Mouse (Mus musculus): Measurements from ENCODE around the gene Gnb1l. TPM values are rescaled to one million over a fixed set of nuclear protein-coding genes. Genes with fewer than 3 reads are reported as not detected.

Gene Gnb1l
- polyA plus RNA-seq, 1 experiment from 2014 or later, result 19.4 TPM

- Histone ChIP-seq H3K4me2 (no peak overlapping the region), H3K9me3 (no peaks in the 10 kb centered on the region), H3K27ac (no peak overlapping the region), H3K27me3 (no peaks in the 10 kb centered on the region), H3K4me1 (replicated peaks) (peaks cover 23% of the 10 kb centered on the region), H3K9ac (replicated peaks) (no peak overlapping the region), H3K4me3 (replicated peaks) (no peak overlapping the region), H3K36me3 (no peaks in the 10 kb centered on the region)
- no peak for ATAC-seq (ENCODE audit: insufficient number of reproducible peaks, insufficient read depth, low FRiP score, low TSS enrichment, low read depth)
- 91% methylated on average over 3 of the region's 3 CpGs for WGBS
Observed at GRCm38 (mm10) chr16:18482431-18482830, 16.1 kb upstream of the Gnb1l start.

DNA sequence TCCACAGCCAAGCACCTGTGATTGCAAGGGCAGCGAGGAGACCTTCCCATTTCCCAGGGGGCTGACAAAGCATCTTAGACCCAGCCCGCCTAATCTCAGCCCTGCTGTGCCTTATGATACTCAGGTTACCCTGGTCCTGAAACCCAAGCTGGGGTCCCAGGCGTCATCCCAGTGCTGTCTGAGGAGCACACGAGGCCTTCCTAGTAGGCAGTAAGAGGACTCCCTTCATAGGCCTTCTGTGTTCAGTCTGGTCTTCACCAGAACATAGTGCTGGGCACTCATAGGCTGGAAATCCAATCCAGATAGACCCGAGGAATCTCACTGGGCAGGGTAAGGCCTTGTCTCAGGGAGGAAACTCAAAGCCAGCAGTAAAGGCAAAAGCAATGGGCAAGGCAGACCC, 14.7 kb upstream of the Gnb1l start:
- 75% methylated on average over 5 of the region's 5 CpGs for WGBS
- Histone ChIP-seq H3K4me3 (replicated peaks) (no peak overlapping the region), H3K4me1 (replicated peaks) (peaks cover 23% of the 10 kb centered on the region), H3K27ac (no peak overlapping the region), H3K9ac (replicated peaks) (no peak overlapping the region), H3K36me3 (no peaks in the 10 kb centered on the region), H3K27me3 (no peaks in the 10 kb centered on the region), H3K9me3 (no peaks in the 10 kb centered on the region), H3K4me2 (no peak overlapping the region)
- ATAC-seq (ENCODE audit: insufficient number of reproducible peaks, insufficient read depth, low FRiP score, low TSS enrichment, low read depth), result no peak

- 54% methylated on average over 4 of the region's 4 CpGs for WGBS
Observed at GRCm38 (mm10) chr16:18484386-18484785, 14.1 kb upstream of the Gnb1l start.

DNA sequence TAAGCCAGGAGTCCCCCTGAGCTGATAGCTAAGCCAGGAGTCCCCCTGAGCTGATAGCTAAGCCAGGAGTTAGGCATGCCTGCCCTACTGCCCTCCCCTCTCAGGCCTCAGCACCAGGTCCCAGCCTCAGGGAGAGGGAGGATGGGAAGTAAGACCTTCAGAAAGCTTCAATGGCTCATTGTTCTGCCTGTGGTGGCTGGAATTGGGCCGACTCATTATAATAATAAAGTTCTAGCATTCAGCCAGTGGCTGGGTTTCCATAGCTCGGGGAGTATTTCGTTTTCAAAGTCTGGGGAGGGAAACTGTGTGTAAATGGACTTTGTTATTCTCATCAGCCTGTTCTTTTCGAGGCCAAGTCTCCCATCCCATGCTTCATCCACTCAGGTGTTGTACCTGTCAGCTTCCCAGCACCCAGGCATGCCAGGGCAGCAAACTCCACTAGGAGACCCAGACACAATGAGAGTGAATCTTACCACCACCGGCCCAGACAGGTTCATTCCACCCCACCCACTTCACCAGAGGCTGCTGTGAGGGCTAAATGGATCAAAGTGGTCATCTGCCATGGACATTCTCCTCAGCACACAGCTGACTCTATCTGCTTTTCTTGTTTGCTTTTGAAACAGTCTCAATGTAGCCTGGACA, 13.6 kb upstream of the Gnb1l start:
- Histone ChIP-seq H3K9ac (replicated peaks) (no peak overlapping the region), H3K4me1 (replicated peaks) (peaks cover 19% of the 10 kb centered on the region), H3K4me2 (no peak overlapping the region), H3K27me3 (no peaks in the 10 kb centered on the region), H3K9me3 (no peaks in the 10 kb centered on the region), H3K4me3 (replicated peaks) (no peak overlapping the region), H3K36me3 (no peaks in the 10 kb centered on the region), H3K27ac (peak overlapping the region; percentile 47)
- ATAC-seq (ENCODE audit: insufficient number of reproducible peaks, insufficient read depth, low FRiP score, low TSS enrichment, low read depth), result no peak
- WGBS, result 65% methylated on average over 5 of the region's 5 CpGs

More at GRCm38 (mm10) chr16:18484386-18484785, 14.1 kb upstream of the Gnb1l start:
- H3K27ac ChIP-seq, result peak overlapping the region; percentile 47
- H3K36me3 ChIP-seq, result no peaks in the 10 kb centered on the region
- ATAC-seq (ENCODE audit: insufficient number of reproducible peaks, insufficient read depth, low FRiP score, low TSS enrichment, low read depth), result no peak
- H3K4me2 ChIP-seq, result no peak overlapping the region
- H3K27me3 ChIP-seq, result no peaks in the 10 kb centered on the region
- H3K9me3 ChIP-seq, result no peaks in the 10 kb centered on the region
- H3K9ac ChIP-seq (replicated peaks), result no peak overlapping the region
- no peak overlapping the region for H3K4me3 ChIP-seq (replicated peaks)
- H3K4me1 ChIP-seq (replicated peaks), result peaks cover 23% of the 10 kb centered on the region

DNA sequence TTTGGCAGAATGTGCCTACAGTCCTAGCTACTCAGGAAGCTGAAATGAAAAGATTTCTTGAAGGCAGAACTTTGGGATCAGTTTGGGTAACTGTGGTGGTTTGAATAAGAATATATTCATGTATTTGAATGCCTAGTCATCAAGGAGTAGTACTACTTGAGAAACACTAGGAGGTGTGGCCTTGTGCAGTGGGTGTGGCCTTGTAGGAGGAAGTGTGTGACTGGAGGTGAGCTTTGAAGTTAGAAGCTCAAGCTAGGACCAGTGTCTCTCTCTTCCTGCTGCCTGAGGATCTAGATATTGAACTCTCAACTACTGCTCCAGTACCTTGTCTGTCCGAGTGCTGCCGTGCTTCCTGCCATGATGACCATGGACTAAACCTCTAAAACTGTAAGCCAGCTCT, 12.4 kb upstream of the Gnb1l start:
- ATAC-seq (ENCODE audit: insufficient number of reproducible peaks, insufficient read depth, low FRiP score, low TSS enrichment, low read depth), result no peak
- WGBS, result 81% methylated on average over 2 of the region's 2 CpGs

DNA sequence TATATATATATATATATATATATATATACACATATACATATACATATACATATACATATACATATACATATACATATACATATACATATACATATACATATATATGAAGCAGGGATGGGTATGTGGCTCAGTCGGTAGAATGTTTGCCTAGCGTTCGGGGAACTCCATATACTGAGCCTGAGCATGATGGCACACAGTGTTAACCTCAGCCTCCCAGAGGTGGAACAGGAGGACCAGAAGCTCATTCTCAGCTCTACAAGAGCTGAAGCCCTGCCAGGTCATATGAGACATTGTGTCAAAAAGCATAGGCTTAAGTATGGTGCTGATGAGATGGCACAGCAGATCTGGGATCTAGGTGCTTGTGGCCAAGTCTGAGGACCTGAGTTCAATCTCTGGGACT, 8.2 kb upstream of the Gnb1l start:
- 98% methylated on average over 3 of the region's 3 CpGs for WGBS
- H3K4me2 ChIP-seq, result no peak overlapping the region
- H3K9ac ChIP-seq (replicated peaks), result no peak overlapping the region
- no peaks in the 10 kb centered on the region for H3K27me3 ChIP-seq
- H3K9me3 ChIP-seq, result no peaks in the 10 kb centered on the region
- no peak for ATAC-seq (ENCODE audit: insufficient number of reproducible peaks, insufficient read depth, low FRiP score, low TSS enrichment, low read depth)
- H3K27ac ChIP-seq, result no peak overlapping the region
- no peaks in the 10 kb centered on the region for H3K4me1 ChIP-seq (replicated peaks)
- no peaks in the 10 kb centered on the region for H3K36me3 ChIP-seq
- H3K4me3 ChIP-seq (replicated peaks), result no peak overlapping the region

More for the DNA sequence above, 12.4 kb upstream of the Gnb1l start:
- Histone ChIP-seq H3K27me3 (no peaks in the 10 kb centered on the region), H3K9me3 (no peaks in the 10 kb centered on the region), H3K4me3 (replicated peaks) (no peak overlapping the region), H3K27ac (no peak overlapping the region), H3K36me3 (no peaks in the 10 kb centered on the region), H3K4me1 (replicated peaks) (peaks cover 17% of the 10 kb centered on the region), H3K4me2 (no peak overlapping the region), H3K9ac (replicated peaks) (no peak overlapping the region)

GRCm38 (mm10) chr16:18490894-18491293, 7.6 kb upstream of the Gnb1l start:
- H3K4me2 ChIP-seq, result no peak overlapping the region
- 66% methylated on average over 1 of the region's 1 CpGs for WGBS
- no peaks in the 10 kb centered on the region for H3K27me3 ChIP-seq
- H3K4me1 ChIP-seq (replicated peaks), result no peaks in the 10 kb centered on the region
- no peak overlapping the region for H3K4me3 ChIP-seq (replicated peaks)
- H3K9me3 ChIP-seq, result no peaks in the 10 kb centered on the region
- ATAC-seq (ENCODE audit: insufficient number of reproducible peaks, insufficient read depth, low FRiP score, low TSS enrichment, low read depth), result no peak; the same call in 1 of the 2 replicates
- H3K36me3 ChIP-seq, result no peaks in the 10 kb centered on the region
- no peak overlapping the region for H3K9ac ChIP-seq (replicated peaks)
- no peak overlapping the region for H3K27ac ChIP-seq

DNA sequence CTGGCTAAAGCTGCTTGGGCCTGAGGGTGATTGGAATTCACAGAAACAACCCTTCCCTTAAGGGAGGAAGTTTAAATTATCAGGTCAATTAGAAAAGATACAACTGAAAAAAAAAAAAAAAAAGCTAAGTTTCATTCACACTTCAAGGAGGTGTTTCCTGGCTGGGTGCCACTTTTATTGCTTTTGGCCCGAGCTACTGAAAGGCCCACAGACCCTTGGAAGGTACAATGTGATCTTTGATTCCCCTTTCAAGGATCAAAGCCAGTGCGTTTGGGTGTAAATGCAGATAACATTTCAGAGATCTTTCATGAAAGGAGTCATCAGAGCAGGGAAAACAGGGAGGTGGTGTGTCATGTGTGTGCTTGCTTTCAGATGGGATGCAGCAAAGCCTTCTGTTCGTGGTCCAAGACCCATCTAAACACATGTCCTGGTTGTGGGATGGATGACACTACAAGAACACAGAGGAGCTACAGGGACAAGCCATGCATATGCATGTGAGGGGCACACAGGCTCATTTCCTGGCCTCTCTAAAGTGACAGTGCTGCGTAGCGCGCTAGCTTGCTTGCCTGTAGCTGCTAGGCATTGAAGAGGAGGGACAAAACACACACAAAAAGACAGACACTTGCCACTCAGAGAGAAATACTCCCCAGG, 523 bp upstream of the Gnb1l start:
- H3K4me1 ChIP-seq (replicated peaks), result peaks cover 20% of the 10 kb centered on the region
- H3K4me2 ChIP-seq, result peak overlapping the region; percentile 88
- H3K36me3 ChIP-seq, result peaks cover 23% of the 10 kb centered on the region
- 7% methylated on average over 6 of the region's 6 CpGs for WGBS
- H3K9me3 ChIP-seq, result no peaks in the 10 kb centered on the region
- peak overlapping the region; percentile 90 for H3K27ac ChIP-seq
- peak; percentile 53; the same call in 1 of the 2 replicates for ATAC-seq (ENCODE audit: insufficient number of reproducible peaks, insufficient read depth, low FRiP score, low TSS enrichment, low read depth)
- H3K27me3 ChIP-seq, result no peaks in the 10 kb centered on the region
- peak overlapping the region; percentile 76 for H3K4me3 ChIP-seq (replicated peaks)
- peak overlapping the region; percentile 74 for H3K9ac ChIP-seq (replicated peaks)

DNA sequence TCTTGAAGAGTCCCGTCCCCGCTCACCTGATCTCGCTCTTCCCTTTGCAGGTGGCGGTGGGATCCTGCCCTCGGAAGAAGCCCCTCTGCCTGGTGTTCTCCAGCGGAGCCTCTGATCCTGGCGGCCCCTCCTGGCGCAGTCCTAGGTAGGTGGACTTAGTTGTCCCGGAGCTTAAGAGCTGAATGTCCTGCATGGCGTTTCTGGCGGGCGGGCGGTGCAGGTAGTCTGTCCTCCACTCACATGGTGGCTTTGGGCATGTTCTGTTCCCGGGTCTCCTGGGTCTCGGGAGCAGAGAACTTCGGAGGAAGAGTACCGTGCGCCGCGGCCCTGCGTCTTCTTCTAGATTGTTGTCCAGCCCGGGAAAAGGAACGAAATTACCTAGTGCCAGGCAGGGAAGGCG, 483 bp downstream of the Gnb1l start:
- H3K27me3 ChIP-seq, result no peaks in the 10 kb centered on the region
- H3K4me2 ChIP-seq, result peak overlapping the region; percentile 88
- ATAC-seq (ENCODE audit: insufficient number of reproducible peaks, insufficient read depth, low FRiP score, low TSS enrichment, low read depth), result no peak
- under 1% methylated on average over 24 of the region's 24 CpGs for WGBS
- no peaks in the 10 kb centered on the region for H3K9me3 ChIP-seq
- H3K27ac ChIP-seq, result peak overlapping the region; percentile 71
- peaks cover 32% of the 10 kb centered on the region for H3K36me3 ChIP-seq
- peak overlapping the region; percentile 74 for H3K9ac ChIP-seq (replicated peaks)
- H3K4me3 ChIP-seq (replicated peaks), result peak overlapping the region; percentile 76
- peaks cover 20% of the 10 kb centered on the region for H3K4me1 ChIP-seq (replicated peaks)

GRCm38 (mm10) chr16:18501531-18501930, 3.0 kb downstream of the Gnb1l start:
- Histone ChIP-seq H3K27me3 (no peaks in the 10 kb centered on the region), H3K4me2 (no peak overlapping the region), H3K4me3 (replicated peaks) (no peak overlapping the region), H3K9ac (replicated peaks) (0 out of 2 replicates have a peak overlapping the region, but pooled peaks have one; percentile 18), H3K27ac (no peak overlapping the region), H3K9me3 (no peaks in the 10 kb centered on the region), H3K4me1 (replicated peaks) (peaks cover 20% of the 10 kb centered on the region), H3K36me3 (peaks cover 43% of the 10 kb centered on the region)
- WGBS, result 93% methylated on average over 6 of the region's 6 CpGs
- ATAC-seq (ENCODE audit: insufficient number of reproducible peaks, insufficient read depth, low FRiP score, low TSS enrichment, low read depth), result no peak

- Histone ChIP-seq H3K27me3 (no peaks in the 10 kb centered on the region), H3K4me2 (no peak overlapping the region), H3K4me3 (replicated peaks) (no peak overlapping the region), H3K9ac (replicated peaks) (no peak overlapping the region), H3K9me3 (no peaks in the 10 kb centered on the region), H3K27ac (no peak overlapping the region), H3K36me3 (peaks cover 43% of the 10 kb centered on the region), H3K4me1 (replicated peaks) (peaks cover 27% of the 10 kb centered on the region)
- 87% methylated on average over 14 of the region's 14 CpGs for WGBS
- no peak for ATAC-seq (ENCODE audit: insufficient number of reproducible peaks, insufficient read depth, low FRiP score, low TSS enrichment, low read depth)
Observed at GRCm38 (mm10) chr16:18503566-18504342, 5.2 kb downstream of the Gnb1l start.

Data from limb, embryonic 12.5 days (tissue).